Mouse (Mus musculus) gonadal fat pad, adult 2 months (tissue): ENCODE data around the gene Itprid1. TPM values are rescaled to one million over a fixed set of nuclear protein-coding genes. Genes with fewer than 3 reads are reported as not detected.

Source experiments
- polyA plus RNA-seq: library from polyadenylated mRNA; depleted of rRNA; stranded (reverse); fragments of >200 nt; gene quantifications from 2 replicates; pipeline ENCODE4 v1.2.3, GENCODE M21; 2012; rRNA removed

Itprid1 gene
- polyA plus RNA-seq, 1 experiment = 0.34 TPM

Other genes with a start within 250 kb of the Itprid1 start
- not detected in 2 replicates for gene Neurod6, start 155.6 kb upstream of the Itprid1 start, polyA plus RNA-seq
- not detected in 2 replicates for gene Ppp1r17, start 180.6 kb downstream of the Itprid1 start, polyA plus RNA-seq